Mouse (Mus musculus): Measurements from ENCODE around the gene Txlna.
A peak's percentile ranks its signal among the peaks of the same experiment; 100 is the strongest.

The Txlna gene

DNA sequence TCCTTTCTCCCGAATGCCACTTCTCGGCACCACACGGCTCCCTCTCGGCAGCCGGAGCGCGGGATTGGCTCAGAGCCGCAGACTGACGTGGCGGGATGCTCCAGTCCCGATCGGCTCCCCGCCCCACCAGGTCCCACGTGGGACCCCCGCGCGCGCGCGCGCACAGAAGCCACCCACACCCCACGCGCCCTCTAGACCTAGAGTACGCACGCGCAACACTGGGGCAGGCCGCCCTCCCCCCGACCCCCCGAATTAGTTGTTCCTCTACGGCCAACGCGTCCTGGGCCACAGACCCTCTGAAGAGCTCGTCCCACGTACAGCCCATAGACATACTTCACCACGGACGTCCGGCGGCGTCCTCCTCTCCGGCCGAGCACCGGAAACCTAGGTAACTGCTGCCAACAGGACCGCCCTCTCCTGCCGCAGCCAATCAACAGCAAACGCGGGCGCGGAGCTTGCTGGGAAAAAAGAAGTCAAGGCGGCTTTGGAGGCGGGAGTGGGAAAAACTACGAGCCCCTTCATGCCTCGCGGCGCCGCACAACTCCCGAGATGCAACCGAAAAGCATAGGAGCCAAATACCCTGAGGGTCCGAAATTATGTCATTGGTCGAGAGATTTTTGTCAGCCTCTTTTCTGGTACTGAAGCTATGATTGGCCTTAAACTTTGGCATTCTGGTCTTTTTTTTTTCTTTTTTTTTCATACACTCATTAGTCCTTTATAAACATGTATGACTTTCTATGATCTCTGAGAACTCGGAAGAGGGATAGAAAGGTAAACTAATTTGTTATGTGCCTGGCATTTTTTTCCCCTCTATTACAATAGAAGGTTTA lies at the start of gene Txlna:
Txlna (minus strand) TSS at position 428 of the 830 bp plus-strand sequence.
- no peak for TF ChIP-seq GATA4 (IDR thresholded peaks at IDR 0.05; ENCODE audit: insufficient replicate concordance, low read length)

DNA sequence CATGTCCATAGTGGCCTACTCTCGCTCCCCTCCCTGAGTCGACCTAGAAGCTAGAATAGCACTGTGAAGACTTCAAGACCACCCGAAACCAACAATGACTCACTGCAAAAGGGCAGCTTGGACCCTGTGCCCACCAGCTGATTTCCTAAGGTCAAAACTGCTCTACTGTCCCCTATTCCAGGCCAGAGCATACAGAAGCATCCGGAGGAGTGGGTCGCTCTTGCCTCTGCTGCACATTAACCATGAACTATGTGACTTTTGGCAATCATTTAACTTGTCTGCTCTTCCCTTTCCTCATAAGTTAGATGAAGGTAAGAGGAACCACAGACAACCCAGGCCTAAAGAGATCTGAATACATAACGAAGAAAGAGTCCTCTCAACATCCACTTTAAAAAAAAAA lies 43.7 kb upstream of the Txlna start:
- no peak for TF ChIP-seq GATA4 (IDR thresholded peaks at IDR 0.05; ENCODE audit: insufficient replicate concordance, low read length)

DNA sequence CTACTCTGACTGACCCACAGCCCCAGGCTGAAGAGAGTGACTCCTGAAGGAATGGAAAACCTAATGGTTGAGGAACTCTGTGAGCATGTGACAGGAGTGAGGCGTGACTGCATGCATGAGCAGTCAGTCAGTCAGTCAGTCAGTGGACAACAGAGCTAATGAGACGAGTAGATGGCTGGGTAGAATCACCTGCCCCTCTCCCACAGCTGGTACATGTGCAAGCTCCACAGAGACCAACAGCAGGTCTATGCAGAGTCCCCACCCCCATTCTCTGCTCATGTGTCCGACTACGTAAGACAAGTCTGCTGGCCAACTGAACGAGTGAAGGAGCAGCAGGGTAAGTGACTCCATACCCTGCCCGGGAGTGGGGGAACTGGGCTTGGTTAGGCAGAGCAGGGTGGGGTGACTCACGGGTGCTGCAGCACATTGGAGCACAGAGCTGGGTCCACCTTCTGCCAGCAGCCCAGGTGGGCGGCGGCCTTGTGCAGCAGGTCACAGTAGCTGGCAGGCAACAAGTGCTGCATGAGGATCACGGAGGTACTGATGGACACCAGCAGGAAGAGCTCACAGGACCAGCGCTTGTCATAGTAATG lies 43.1 kb upstream of the Txlna start:
- no peak for TF ChIP-seq GATA4 (IDR thresholded peaks at IDR 0.05; ENCODE audit: insufficient replicate concordance, low read length)

DNA sequence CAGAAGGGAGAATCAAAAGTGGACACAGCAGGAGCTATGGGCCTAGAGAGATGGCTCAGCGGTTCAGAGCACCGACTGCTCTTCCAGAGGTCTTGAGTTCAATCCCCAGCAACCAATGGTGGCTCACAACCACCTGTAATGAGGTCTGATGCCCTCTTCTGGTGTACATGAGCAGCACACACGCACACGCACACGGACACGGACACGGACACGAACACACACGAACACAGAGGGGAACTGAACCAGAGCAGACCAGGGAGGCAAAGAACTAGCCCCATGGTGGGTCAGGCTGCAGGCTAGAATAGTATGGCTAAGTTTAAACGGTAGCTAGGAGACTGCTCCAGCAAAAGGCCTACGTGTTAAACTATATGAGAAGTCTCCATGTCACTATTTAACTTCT lies 41.0 kb upstream of the Txlna start:
- no peak for TF ChIP-seq GATA4 (IDR thresholded peaks at IDR 0.05; ENCODE audit: insufficient replicate concordance, low read length)

DNA sequence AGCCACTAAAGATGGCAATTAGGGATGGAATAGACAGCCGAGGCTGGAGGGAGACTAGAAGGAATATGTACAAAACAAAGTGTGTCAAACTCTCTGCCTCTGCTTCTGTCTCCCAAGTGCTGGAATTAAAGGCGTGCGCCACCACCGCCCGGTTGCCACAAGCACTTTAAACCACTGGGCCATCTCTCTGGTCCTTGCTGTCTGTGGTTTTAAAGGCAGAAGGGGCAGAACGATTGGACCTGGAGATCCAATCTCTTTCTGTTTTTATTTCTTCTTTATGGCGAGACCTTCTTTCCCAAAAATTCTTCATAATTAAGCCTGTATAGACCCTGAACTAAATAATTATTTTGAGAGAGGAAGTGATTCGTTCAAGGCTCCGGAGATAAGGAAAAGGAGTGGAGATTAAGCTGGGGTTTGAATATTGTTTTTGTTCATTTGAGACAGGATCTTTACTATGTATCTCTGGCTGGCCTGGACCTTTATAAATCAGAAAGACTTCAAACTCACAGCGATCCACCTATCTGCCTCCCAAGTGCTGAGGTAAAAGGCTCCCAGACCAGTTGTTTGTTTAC lies 32.1 kb upstream of the Txlna start:
- no peak for TF ChIP-seq GATA4 (IDR thresholded peaks at IDR 0.05; ENCODE audit: insufficient replicate concordance, low read length)

DNA sequence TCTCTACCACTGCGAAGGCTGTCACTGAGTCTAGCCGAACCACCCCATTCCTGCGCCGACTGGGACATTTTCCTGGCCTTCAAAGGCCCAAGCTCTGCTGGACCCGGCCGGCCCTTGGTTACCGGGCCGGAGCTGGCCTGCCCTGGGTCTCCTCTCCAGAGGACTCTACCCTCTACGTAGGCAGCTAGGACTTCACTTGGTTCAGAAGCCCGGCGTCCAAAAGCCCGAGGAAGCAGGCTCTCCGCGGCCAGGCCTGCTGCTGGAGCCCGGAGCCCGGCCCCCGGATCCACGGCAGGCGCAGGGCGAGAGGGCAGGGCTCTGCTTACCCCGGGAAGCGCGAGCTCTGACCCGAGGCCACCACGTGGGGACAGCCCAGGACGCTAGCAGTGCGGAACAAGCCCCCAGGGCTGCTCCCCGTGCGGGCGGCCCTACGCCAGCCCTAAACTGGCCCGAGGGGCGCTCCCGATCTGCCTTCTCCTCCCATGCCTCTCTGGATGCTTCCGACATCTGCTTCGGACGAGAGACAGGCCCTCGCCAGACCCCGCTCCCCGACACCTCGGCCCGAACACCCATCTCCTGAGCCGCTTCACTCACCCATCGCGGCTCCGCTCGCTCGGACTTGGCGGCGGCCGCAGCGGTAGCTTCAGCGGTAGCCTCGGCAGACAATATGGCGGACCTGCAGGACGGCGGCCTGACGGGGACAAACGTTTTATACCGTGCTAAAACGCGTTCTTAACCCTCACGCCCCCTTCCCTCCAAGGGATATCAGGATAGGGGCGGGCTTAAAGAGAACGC lies 31.4 kb upstream of the Txlna start, which contains the start of gene Kpna6:
Kpna6 (minus strand) TSS at position 685 of the 795 bp plus-strand sequence.
- TF ChIP-seq GATA4 (IDR thresholded peaks at IDR 0.05; ENCODE audit: insufficient replicate concordance, low read length): peak; percentile 49; the same call in 1 of the 2 replicates

DNA sequence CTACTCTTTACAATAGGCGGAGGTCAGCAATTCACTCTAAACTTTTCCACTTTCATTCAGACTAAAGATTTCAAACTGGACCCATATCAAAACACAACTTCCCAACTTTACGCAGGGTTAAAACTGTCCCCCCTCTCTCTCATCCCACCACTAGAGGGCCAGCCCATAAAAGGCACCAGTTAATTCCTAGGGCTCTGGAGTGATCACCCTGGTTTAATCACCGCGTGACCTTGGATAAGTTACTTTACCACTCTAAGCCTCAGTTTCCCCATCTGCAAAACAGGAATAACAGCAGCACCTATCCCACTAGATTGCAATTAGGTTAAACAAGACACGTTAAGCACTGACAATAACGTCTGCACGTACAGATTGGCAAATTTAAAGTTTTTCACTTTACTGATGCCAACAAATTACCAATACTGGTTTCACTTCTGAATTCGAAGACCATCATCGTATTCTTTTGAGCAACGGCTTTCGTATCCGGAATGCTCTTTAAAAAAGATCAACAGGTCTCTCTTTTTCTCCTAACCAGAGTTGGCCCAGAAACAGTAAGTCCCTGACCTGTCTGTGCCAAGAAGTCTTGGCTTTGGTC lies 30.7 kb upstream of the Txlna start:
- TF ChIP-seq GATA4 (IDR thresholded peaks at IDR 0.05; ENCODE audit: insufficient replicate concordance, low read length): no peak

DNA sequence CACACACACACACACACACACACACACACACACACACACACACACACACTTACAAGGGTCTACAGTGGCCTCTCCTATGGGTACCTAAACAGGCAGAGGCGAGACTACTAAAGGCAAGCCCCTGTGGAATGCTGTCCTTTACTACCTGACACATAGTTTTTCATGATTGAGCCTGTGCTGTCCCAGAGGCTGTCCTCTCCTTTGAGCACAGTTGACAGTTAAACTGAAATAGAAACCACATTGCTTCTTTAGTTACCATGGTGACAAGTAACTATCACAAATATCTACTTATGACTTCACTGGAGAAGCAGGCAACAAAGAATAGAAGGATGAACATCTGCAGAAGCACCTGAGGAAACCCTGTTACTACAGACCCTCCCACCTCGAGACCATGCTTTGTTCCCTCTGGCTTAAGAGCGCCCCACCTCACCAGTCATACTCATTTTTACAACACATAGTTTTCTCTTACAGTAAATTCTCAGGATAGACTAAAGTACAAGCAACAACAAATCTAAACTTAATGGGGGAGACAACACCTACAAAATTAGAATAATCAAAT lies 21.5 kb upstream of the Txlna start:
- no peak for TF ChIP-seq GATA4 (IDR thresholded peaks at IDR 0.05; ENCODE audit: insufficient replicate concordance, low read length)

DNA sequence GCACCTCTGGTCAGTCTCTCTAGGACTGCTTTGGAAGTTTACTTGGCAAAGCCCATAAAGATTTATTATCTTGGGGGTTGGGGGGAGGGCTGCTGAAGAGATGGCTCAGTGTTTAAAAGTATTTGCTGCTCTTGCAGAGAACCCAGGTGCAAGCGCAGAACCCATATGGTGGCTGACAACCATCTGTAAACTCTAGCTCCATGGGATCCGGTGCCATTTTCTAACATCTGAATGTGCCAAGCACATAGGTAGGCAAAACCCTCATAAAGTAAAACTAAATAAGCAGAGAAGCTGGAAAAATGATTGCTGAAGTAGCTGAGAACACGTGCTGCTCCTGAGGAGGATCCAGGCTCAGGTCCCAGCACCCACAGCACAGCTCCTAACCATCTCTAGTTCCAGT lies 20.7 kb upstream of the Txlna start:
- TF ChIP-seq GATA4 (IDR thresholded peaks at IDR 0.05; ENCODE audit: insufficient replicate concordance, low read length): no peak

DNA sequence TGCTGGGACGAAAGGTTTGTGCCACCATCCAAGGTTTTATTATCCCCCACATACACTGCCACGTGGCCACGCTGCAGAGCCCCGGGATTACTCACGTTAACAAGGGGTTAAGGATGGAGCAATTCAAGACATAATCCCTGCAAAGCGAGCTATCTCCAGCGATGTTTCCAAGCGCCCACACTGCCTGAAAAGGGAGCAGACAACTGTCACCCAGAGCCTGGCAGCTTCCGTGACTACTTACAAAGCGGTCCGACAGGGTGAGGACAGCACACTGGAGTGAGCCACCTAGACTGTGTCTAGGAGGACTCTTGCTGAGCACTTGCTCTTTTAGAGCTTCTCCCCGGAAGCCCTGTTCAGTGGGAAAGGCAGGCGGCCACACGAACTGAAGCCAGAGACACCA lies 13.9 kb upstream of the Txlna start:
- no peak for TF ChIP-seq GATA4 (IDR thresholded peaks at IDR 0.05; ENCODE audit: insufficient replicate concordance, low read length)

DNA sequence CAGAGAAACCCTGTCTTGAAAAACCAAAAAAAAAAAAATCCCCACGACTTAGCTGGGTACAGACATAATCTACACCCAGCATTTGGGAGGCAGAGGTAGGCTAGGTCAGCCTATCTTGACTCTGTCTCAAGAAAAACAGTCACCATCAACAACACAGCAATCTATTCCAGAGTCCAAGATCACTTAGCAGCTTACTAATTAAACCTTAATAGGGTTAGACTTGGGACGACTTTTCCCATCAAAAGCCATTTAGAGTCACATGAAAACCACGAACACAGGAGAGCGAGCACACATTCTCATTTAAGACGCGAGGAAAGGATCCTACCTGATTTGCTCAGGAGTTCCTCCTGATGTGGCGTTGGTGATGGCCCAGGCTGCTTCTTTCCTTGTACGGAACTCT lies 9.5 kb upstream of the Txlna start:
- no peak for TF ChIP-seq GATA4 (IDR thresholded peaks at IDR 0.05; ENCODE audit: insufficient replicate concordance, low read length)

DNA sequence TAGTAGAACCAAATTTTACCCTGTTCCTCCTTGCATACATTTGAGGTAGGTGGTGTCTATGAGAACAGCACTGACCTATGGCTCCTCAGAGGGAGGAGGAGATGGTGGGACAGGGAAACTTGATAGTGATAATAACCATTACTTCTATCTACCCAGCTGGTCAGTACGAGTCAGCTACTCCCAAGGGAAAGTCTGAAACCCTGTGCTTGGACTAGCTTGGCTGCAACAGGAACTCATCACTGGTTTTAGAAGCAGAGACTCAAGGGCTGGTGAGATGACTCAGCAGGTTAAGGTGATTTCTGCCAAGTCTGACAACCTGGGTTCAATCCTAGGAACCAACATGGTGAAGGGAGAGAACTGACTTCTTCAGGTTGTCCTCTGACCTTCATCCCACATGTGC lies 7.8 kb upstream of the Txlna start:
- TF ChIP-seq GATA4 (IDR thresholded peaks at IDR 0.05; ENCODE audit: insufficient replicate concordance, low read length): no peak

DNA sequence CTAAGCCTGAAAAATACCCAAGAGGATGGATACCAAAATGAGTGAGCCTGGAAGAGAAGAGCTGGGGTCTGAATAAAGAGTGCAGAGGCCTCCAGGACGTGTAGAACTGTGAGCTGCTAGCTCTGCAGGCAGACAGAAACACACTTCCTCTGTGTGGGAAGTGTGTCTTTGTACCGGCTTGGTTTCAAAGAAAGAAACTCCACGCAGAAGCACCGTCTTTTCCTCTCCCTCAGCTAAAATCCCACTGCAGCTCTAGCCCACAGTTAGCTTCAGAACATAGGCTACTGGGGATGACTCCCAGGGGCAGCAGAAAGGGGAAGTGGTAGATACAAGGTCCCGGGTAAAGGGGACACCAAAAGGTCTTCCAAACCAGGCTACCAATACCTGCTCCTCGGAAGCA lies 4.3 kb upstream of the Txlna start:
- TF ChIP-seq GATA4 (IDR thresholded peaks at IDR 0.05; ENCODE audit: insufficient replicate concordance, low read length): no peak

DNA sequence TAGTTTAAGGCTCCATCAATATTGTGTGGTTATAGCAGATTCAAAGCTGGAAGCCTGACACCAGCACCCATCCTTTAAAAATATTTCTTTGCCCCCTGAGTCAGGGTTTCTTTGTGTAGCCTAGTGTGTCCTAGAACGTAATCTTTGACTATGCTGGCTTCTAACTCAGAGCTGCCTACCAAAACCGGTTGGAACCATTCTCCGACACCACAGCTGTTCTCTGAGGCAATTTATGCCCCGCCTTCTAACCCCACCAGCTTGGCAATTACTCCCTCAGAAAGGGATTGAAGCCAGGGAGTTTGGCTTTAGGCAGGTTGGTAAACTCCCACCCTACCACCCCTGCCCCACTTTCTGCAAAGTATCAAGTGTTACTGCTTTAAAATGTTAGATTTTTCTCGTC lies 891 bp upstream of the Txlna start:
- no peak for TF ChIP-seq GATA4 (IDR thresholded peaks at IDR 0.05; ENCODE audit: insufficient replicate concordance, low read length)

Measured in liver, adult (tissue).